Mouse (Mus musculus) spleen, adult 2 months (tissue): ENCODE results near the gene Rogdi. TPM values are rescaled to one million over a fixed set of nuclear protein-coding genes. Genes with fewer than 3 reads are reported as not detected.

Experiments used
- DNase-seq, 2 experiments: peaks; one replicate each; pipeline versions ENCODE4 v3.0.0 to v3.0.0-alpha.2; 2012 to 2021; ENCODE audit warnings: low spot score in 2 of 2, low read depth in 1 of 2
- H3K27ac ChIP-seq: fragments of 200-500 bp; 2 replicates; pipeline ENCODE4 v1.5.1; 2012; ENCODE audit warnings: low read length, inconsistent platforms; ENCODE audit not compliant: insufficient read depth
- H3K27me3 ChIP-seq: fragments of 200-500 bp; 2 replicates; pipeline ENCODE4 v1.6.1; 2012; ENCODE audit warnings: mild to moderate bottlenecking, moderate library complexity, low read length, inconsistent platforms; ENCODE audit not compliant: control insufficient read depth, insufficient read depth
- H3K36me3 ChIP-seq: fragments of 200-500 bp; 2 replicates; pipeline ENCODE4 v1.6.1; 2012; ENCODE audit warnings: mild to moderate bottlenecking, low read length, inconsistent platforms; ENCODE audit not compliant: control insufficient read depth, insufficient read depth
- H3K4me1 ChIP-seq: fragments of 200-500 bp; 2 replicates; pipeline ENCODE4 v1.6.1; 2011; ENCODE audit warnings: inconsistent platforms; ENCODE audit not compliant: control insufficient read depth, insufficient read depth, insufficient read length
- H3K4me3 ChIP-seq: fragments of 200-500 bp; 2 replicates; pipeline ENCODE4 v1.5.1; 2011; ENCODE audit warnings: mild to moderate bottlenecking, inconsistent platforms; ENCODE audit not compliant: insufficient read depth, insufficient read length; ENCODE audit errors: extremely low read depth
- CTCF ChIP-seq: fragments of 200-500 bp; IDR thresholded peaks from 2 replicates; pipeline ENCODE4 v1.5.1; 2011; ENCODE audit warnings: mild to moderate bottlenecking, inconsistent platforms; ENCODE audit not compliant: insufficient read depth, insufficient read length, insufficient replicate concordance; ENCODE audit errors: extremely low read depth
- POLR2A ChIP-seq: fragments of 200-500 bp; IDR thresholded peaks from 2 replicates; pipeline ENCODE4 v1.6.1; 2011; ENCODE audit warnings: low read depth, low read length, inconsistent platforms
- WGBS: fragments of 180-500 bp; shearing (Covaris S2); methylation state at CpG from one replicate; pipeline ENCODE4 v1.1.7; 2018; 5-methylcytosine and 5-hydroxymethylcytosine counted together
- polyA plus RNA-seq: library from polyadenylated mRNA; depleted of rRNA; stranded (reverse); fragments of >200 nt; gene quantifications from 2 replicates; pipeline ENCODE4 v1.2.3, GENCODE M21; 2012

Gene Rogdi
- polyA plus RNA-seq, 1 experiment: 229 TPM

- H3K27ac ChIP-seq: no peak within 1 kb of the TSS
- WGBS: 21% methylated on average over 3 of the region's 3 CpGs
- H3K36me3 ChIP-seq: no peaks in the 10 kb centered on the region
- no peak for DNase-seq
- TF ChIP-seq CTCF (no peak), POLR2A (no peak)
- H3K27me3 ChIP-seq: no peaks in the 10 kb centered on the region
- no peak within 1 kb of the TSS for H3K4me3 ChIP-seq
- H3K4me1 ChIP-seq: no peaks in the 10 kb centered on the region
These were observed 15.8 kb downstream of the Rogdi start, which contains the start of gene Sept12 for GRCm38 (mm10) chr16:4997553-4997952. Gene Sept12, minus strand, starts transcription at chr16:4997852.

GRCm38 (mm10) chr16:4993276-4993675 lies 20.1 kb downstream of the Rogdi start:
- Histone ChIP-seq H3K36me3 (no peaks in the 10 kb centered on the region), H3K27me3 (no peaks in the 10 kb centered on the region), H3K27ac (no peak overlapping the region), H3K4me1 (no peaks in the 10 kb centered on the region), H3K4me3 (no peak overlapping the region)
- TF ChIP-seq CTCF: no peak
- no peak for TF ChIP-seq POLR2A
- 86% methylated on average over 4 of the region's 4 CpGs for WGBS
- DNase-seq: no peak

GRCm38 (mm10) chr16:4984717-4985116 lies 28.6 kb downstream of the Rogdi start:
- H3K27ac ChIP-seq: no peak overlapping the region
- 93% methylated on average over 12 of the region's 12 CpGs for WGBS
- no peaks in the 10 kb centered on the region for H3K4me1 ChIP-seq
- no peak for TF ChIP-seq CTCF
- TF ChIP-seq POLR2A: no peak
- no peak for DNase-seq
- no peaks in the 10 kb centered on the region for H3K27me3 ChIP-seq
- H3K36me3 ChIP-seq: no peaks in the 10 kb centered on the region
- H3K4me3 ChIP-seq: no peak overlapping the region

DNA sequence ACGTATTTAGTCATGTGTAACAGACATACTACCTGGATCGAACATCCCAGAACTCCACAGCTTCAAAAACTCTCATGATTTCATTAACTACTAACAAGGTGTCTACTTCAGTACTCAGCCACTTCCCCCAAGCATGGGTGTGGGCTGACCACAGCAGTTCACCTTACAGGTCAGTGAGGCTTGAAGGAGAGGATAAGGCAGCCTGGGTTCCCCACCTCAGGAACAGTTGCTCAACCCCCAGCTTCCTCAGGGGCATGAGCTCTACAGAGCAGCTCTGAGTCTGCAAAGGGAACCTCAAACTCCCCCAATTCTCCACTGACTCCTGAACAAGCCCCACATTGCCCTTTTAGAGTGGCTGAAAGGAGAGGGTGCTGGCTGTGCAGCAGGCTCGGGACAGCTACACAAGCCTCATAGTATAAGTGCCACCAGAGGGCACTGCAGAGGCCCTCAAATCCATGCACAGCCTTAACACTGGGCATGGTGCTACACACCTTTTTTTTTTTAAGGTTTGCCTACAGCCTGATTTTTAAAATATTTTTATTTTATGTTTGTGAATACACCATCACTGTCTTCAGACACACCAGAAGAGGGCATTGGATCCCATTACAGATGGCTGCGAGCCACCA lies 33.5 kb downstream of the Rogdi start:
- Histone ChIP-seq H3K4me3 (no peak overlapping the region), H3K4me1 (no peaks in the 10 kb centered on the region), H3K36me3 (no peaks in the 10 kb centered on the region), H3K27ac (no peak overlapping the region), H3K27me3 (no peaks in the 10 kb centered on the region)
- peak in 1 of 2 experiments; percentile 26 for DNase-seq
- WGBS: 68% methylated on average over 4 of the region's 4 CpGs
- peak; percentile 43; the same call in 1 of the 2 replicates for TF ChIP-seq CTCF
- TF ChIP-seq POLR2A: no peak

GRCm38 (mm10) chr16:4978275-4979051 lies 34.9 kb downstream of the Rogdi start:
- DNase-seq: no peak
- 63% methylated on average over 5 of the region's 5 CpGs for whole genome bisulfite sequencing
- Histone ChIP-seq H3K4me1 (no peaks in the 10 kb centered on the region), H3K27me3 (no peaks in the 10 kb centered on the region), H3K27ac (no peak overlapping the region), H3K4me3 (no peak overlapping the region), H3K36me3 (no peaks in the 10 kb centered on the region)
- TF ChIP-seq CTCF (no peak), POLR2A (no peak)

GRCm38 (mm10) chr16:4976180-4976579 lies 37.2 kb downstream of the Rogdi start:
- no peak for DNase-seq
- H3K4me3 ChIP-seq: no peak overlapping the region
- H3K4me1 ChIP-seq: peaks cover 3% of the 10 kb centered on the region; the same call in 1 of the 2 replicates
- WGBS: 59% methylated on average over 2 of the region's 2 CpGs
- no peak for TF ChIP-seq POLR2A
- no peak for TF ChIP-seq CTCF
- no peaks in the 10 kb centered on the region for H3K27me3 ChIP-seq
- no peak overlapping the region for H3K27ac ChIP-seq
- no peaks in the 10 kb centered on the region for H3K36me3 ChIP-seq

DNA sequence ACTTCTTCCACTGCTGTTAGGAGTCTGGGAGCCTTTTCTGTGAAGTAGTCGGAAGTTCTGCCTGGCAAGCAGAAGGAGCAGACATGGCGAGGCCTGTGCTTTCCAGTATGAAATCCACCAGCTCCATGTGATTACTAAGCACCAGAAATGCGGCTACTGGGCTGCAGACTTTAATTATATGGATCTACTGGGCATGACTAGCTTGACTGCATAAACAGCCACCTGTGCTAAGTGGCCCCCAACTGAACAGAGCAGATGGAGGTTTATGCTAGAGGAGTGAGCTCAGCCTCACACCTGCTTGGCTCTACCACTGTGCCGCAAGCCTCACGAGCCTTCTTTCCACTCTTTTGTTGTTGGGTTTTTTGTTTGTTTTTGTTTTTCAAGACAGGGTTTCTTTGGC lies 38.8 kb downstream of the Rogdi start:
- Histone ChIP-seq H3K27ac (no peak overlapping the region), H3K4me1 (peaks cover 6% of the 10 kb centered on the region; the same call in 1 of the 2 replicates), H3K4me3 (no peak overlapping the region), H3K36me3 (no peaks in the 10 kb centered on the region), H3K27me3 (no peaks in the 10 kb centered on the region)
- no peak for DNase-seq
- WGBS: 83% methylated on average over 5 of the region's 5 CpGs
- no peak for TF ChIP-seq CTCF
- TF ChIP-seq POLR2A: no peak
